Mouse (Mus musculus): Measurements from ENCODE around the gene Cacnb4. TPM values are rescaled to one million over a fixed set of nuclear protein-coding genes. Genes with fewer than 3 reads are reported as not detected.

The Cacnb4 gene
- polyA plus RNA-seq, 1 experiment from 2014 or later: 1.3 TPM

- Histone ChIP-seq H3K36me3 (no peaks in the 10 kb centered on the region), H3K27ac (no peak overlapping the region), H3K9me3 (no peaks in the 10 kb centered on the region), H3K4me1 (0 out of 2 replicates have a peak, but pooled peaks cover 4% of the 10 kb centered on the region), H3K4me3 (no peak overlapping the region), H3K9ac (no peak overlapping the region), H3K27me3 (no peaks in the 10 kb centered on the region), H3K4me2 (no peak overlapping the region)
- WGBS: 89% methylated on average over 9 of the region's 9 CpGs
- ATAC-seq (ENCODE audit: insufficient number of reproducible peaks, insufficient read depth, low FRiP score, low TSS enrichment, low read depth): no peak
Observed at GRCm38 (mm10) chr2:52537155-52537554, 139.5 kb downstream of the Cacnb4 start.

GRCm38 (mm10) chr2:52536511-52536910, 140.1 kb downstream of the Cacnb4 start:
- Histone ChIP-seq H3K4me3 (no peak overlapping the region), H3K36me3 (no peaks in the 10 kb centered on the region), H3K9me3 (no peaks in the 10 kb centered on the region), H3K9ac (no peak overlapping the region), H3K4me2 (no peak overlapping the region), H3K27ac (no peak overlapping the region), H3K27me3 (no peaks in the 10 kb centered on the region), H3K4me1 (0 out of 2 replicates have a peak, but pooled peaks cover 4% of the 10 kb centered on the region)
- no peak for ATAC-seq (ENCODE audit: insufficient number of reproducible peaks, insufficient read depth, low FRiP score, low TSS enrichment, low read depth)
- WGBS: 93% methylated on average over 4 of the region's 4 CpGs

- H3K9ac ChIP-seq: no peak overlapping the region
- 52% methylated on average over 5 of the region's 5 CpGs for WGBS
- no peak overlapping the region for H3K4me3 ChIP-seq
- no peaks in the 10 kb centered on the region for H3K36me3 ChIP-seq
- H3K4me2 ChIP-seq: no peak overlapping the region
- ATAC-seq (ENCODE audit: insufficient number of reproducible peaks, insufficient read depth, low FRiP score, low TSS enrichment, low read depth): no peak
- H3K27ac ChIP-seq: no peak overlapping the region
- no peaks in the 10 kb centered on the region for H3K27me3 ChIP-seq
- 0 out of 2 replicates have a peak, but pooled peaks cover 4% of the 10 kb centered on the region for H3K4me1 ChIP-seq
- H3K9me3 ChIP-seq: no peaks in the 10 kb centered on the region
Observed at GRCm38 (mm10) chr2:52533696-52534095, 142.9 kb downstream of the Cacnb4 start.

- 0 out of 2 replicates have a peak, but pooled peaks cover 4% of the 10 kb centered on the region for H3K4me1 ChIP-seq
- H3K27me3 ChIP-seq: no peaks in the 10 kb centered on the region
- ATAC-seq (ENCODE audit: insufficient number of reproducible peaks, insufficient read depth, low FRiP score, low TSS enrichment, low read depth): no peak
- no peak overlapping the region for H3K9ac ChIP-seq
- no peaks in the 10 kb centered on the region for H3K9me3 ChIP-seq
- no peak overlapping the region for H3K4me2 ChIP-seq
- WGBS: 86% methylated on average over 2 of the region's 2 CpGs
- H3K27ac ChIP-seq: no peak overlapping the region
- H3K36me3 ChIP-seq: no peaks in the 10 kb centered on the region
- no peak overlapping the region for H3K4me3 ChIP-seq
Observed at GRCm38 (mm10) chr2:52530521-52530920, 146.1 kb downstream of the Cacnb4 start.

- Histone ChIP-seq H3K4me1 (0 out of 2 replicates have a peak, but pooled peaks cover 4% of the 10 kb centered on the region), H3K36me3 (no peaks in the 10 kb centered on the region), H3K27me3 (no peaks in the 10 kb centered on the region), H3K9me3 (no peaks in the 10 kb centered on the region), H3K4me2 (no peak overlapping the region), H3K27ac (no peak overlapping the region), H3K4me3 (no peak overlapping the region), H3K9ac (no peak overlapping the region)
- 87% methylated on average over 7 of the region's 7 CpGs for WGBS
- no peak for ATAC-seq (ENCODE audit: insufficient number of reproducible peaks, insufficient read depth, low FRiP score, low TSS enrichment, low read depth)
Observed at GRCm38 (mm10) chr2:52529245-52529644, 147.4 kb downstream of the Cacnb4 start.

- H3K27me3 ChIP-seq: no peaks in the 10 kb centered on the region
- H3K9ac ChIP-seq: no peak overlapping the region
- no peaks in the 10 kb centered on the region for H3K36me3 ChIP-seq
- no peak overlapping the region for H3K27ac ChIP-seq
- 85% methylated on average over 11 of the region's 11 CpGs for WGBS
- H3K9me3 ChIP-seq: no peaks in the 10 kb centered on the region
- no peak for ATAC-seq (ENCODE audit: insufficient number of reproducible peaks, insufficient read depth, low FRiP score, low TSS enrichment, low read depth)
- no peak overlapping the region for H3K4me2 ChIP-seq
- H3K4me3 ChIP-seq: no peak overlapping the region
- no peaks in the 10 kb centered on the region for H3K4me1 ChIP-seq
Observed at GRCm38 (mm10) chr2:52525876-52526592, 150.6 kb downstream of the Cacnb4 start.

GRCm38 (mm10) chr2:52523056-52523715, 153.4 kb downstream of the Cacnb4 start:
- Histone ChIP-seq H3K9ac (no peak overlapping the region), H3K27ac (no peak overlapping the region), H3K4me2 (no peak overlapping the region), H3K9me3 (no peaks in the 10 kb centered on the region), H3K4me1 (no peaks in the 10 kb centered on the region), H3K36me3 (no peaks in the 10 kb centered on the region), H3K27me3 (no peaks in the 10 kb centered on the region), H3K4me3 (no peak overlapping the region)
- WGBS: 92% methylated on average over 7 of the region's 7 CpGs
- ATAC-seq (ENCODE audit: insufficient number of reproducible peaks, insufficient read depth, low FRiP score, low TSS enrichment, low read depth): no peak

GRCm38 (mm10) chr2:52521012-52521411, 155.6 kb downstream of the Cacnb4 start:
- Histone ChIP-seq H3K27ac (no peak overlapping the region), H3K27me3 (no peaks in the 10 kb centered on the region), H3K9ac (no peak overlapping the region), H3K36me3 (no peaks in the 10 kb centered on the region), H3K4me3 (no peak overlapping the region), H3K4me2 (no peak overlapping the region), H3K4me1 (peaks cover 3% of the 10 kb centered on the region; the same call in 1 of the 2 replicates), H3K9me3 (no peaks in the 10 kb centered on the region)
- no peak for ATAC-seq (ENCODE audit: insufficient number of reproducible peaks, insufficient read depth, low FRiP score, low TSS enrichment, low read depth)
- 76% methylated on average over 1 of the region's 1 CpGs for WGBS

- H3K27me3 ChIP-seq: no peaks in the 10 kb centered on the region
- 92% methylated on average over 4 of the region's 4 CpGs for WGBS
- H3K4me1 ChIP-seq: peaks cover 6% of the 10 kb centered on the region; the same call in 1 of the 2 replicates
- no peak overlapping the region for H3K9ac ChIP-seq
- no peak overlapping the region for H3K27ac ChIP-seq
- no peaks in the 10 kb centered on the region for H3K36me3 ChIP-seq
- H3K4me3 ChIP-seq: no peak overlapping the region
- H3K4me2 ChIP-seq: no peak overlapping the region
- no peaks in the 10 kb centered on the region for H3K9me3 ChIP-seq
- no peak for ATAC-seq (ENCODE audit: insufficient number of reproducible peaks, insufficient read depth, low FRiP score, low TSS enrichment, low read depth)
Observed at GRCm38 (mm10) chr2:52518740-52519139, 157.9 kb downstream of the Cacnb4 start.

GRCm38 (mm10) chr2:52516534-52516933, 160.1 kb downstream of the Cacnb4 start:
- H3K27ac ChIP-seq: no peak overlapping the region
- H3K9me3 ChIP-seq: no peaks in the 10 kb centered on the region
- 59% methylated on average over 3 of the region's 3 CpGs for WGBS
- H3K36me3 ChIP-seq: no peaks in the 10 kb centered on the region
- H3K4me3 ChIP-seq: no peak overlapping the region
- no peaks in the 10 kb centered on the region for H3K27me3 ChIP-seq
- no peak for ATAC-seq (ENCODE audit: insufficient number of reproducible peaks, insufficient read depth, low FRiP score, low TSS enrichment, low read depth)
- H3K4me2 ChIP-seq: no peak overlapping the region
- H3K9ac ChIP-seq: no peak overlapping the region
- peaks cover 6% of the 10 kb centered on the region; the same call in 1 of the 2 replicates for H3K4me1 ChIP-seq

GRCm38 (mm10) chr2:52512865-52513388, 163.7 kb downstream of the Cacnb4 start:
- Histone ChIP-seq H3K36me3 (no peaks in the 10 kb centered on the region), H3K27me3 (peaks cover 5% of the 10 kb centered on the region; the same call in 1 of the 2 replicates), H3K9ac (no peak overlapping the region), H3K4me3 (no peak overlapping the region), H3K4me2 (no peak overlapping the region), H3K9me3 (no peaks in the 10 kb centered on the region), H3K4me1 (peaks cover 6% of the 10 kb centered on the region; the same call in 1 of the 2 replicates), H3K27ac (no peak overlapping the region)
- WGBS: 68% methylated on average over 3 of the region's 3 CpGs
- ATAC-seq (ENCODE audit: insufficient number of reproducible peaks, insufficient read depth, low FRiP score, low TSS enrichment, low read depth): no peak
